Mouse (Mus musculus) gastrocnemius, adult 2 months (tissue): ENCODE data around the gene 4933436I01Rik. TPM values are rescaled to one million over a fixed set of nuclear protein-coding genes. Genes with fewer than 3 reads are reported as not detected.

Source experiments
- DNase-seq: peaks from one replicate; pipeline ENCODE4 v3.0.0; 2022
- H3K27ac ChIP-seq: fragments of 200-600 bp; 2 replicates; pipeline ENCODE4 v1.8.1; 2022; ENCODE audit warnings: mild to moderate bottlenecking
- H3K4me3 ChIP-seq: fragments of 200-600 bp; 2 replicates; pipeline ENCODE4 v1.8.1; 2022; ENCODE audit warnings: mild to moderate bottlenecking, moderate library complexity
- CTCF ChIP-seq: fragments of 200-600 bp; IDR thresholded peaks from 2 replicates; pipeline ENCODE4 v1.8.1; 2022; ENCODE audit warnings: antibody characterized with exemption, mild to moderate bottlenecking, moderate library complexity
- intact Hi-C: fragments of 180-260 bp; cut with DNase I; formaldehyde crosslinking; loops from one replicate; pipeline ENCODE4 v1.15.1; 2025
- long read RNA-seq, 2 experiments: library from polyadenylated mRNA; stranded (forward); transcript quantifications; one replicate each; pipeline ENCODE4 v2.0.0; 2021
- total RNA-seq, 2 experiments: library from RNA; stranded (reverse); gene quantifications; 2 replicates each; pipeline ENCODE4 v1.2.3; 2021

The 4933436I01Rik gene
- total RNA-seq, result not detected
- long read RNA-seq, experiment 1, result 0 reads
- long read RNA-seq, experiment 2, result 0 reads

DNA sequence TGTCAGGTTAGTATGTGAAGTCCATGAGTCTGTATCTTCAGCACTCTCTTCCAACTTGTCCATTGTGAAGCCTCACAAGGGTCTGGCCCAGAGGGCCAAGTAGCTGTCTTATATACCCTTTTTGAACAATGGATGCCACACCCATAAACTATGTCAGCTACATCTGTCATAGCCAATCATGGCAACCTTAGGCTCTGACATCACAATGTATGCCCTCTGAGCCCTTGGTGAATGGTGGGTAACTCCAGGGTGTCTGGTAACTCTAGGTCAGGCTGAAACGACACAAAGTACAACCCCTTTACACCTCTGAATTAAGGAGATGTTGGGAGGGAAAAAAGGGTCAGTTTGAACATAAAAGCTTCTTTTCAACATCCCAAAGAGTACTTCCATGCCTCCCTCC lies at the start of gene 4933436I01Rik:
Gene 4933436I01Rik (minus strand): TSS at position 101 of the 400 bp plus-strand sequence.
- intact Hi-C loops, result no loop called here
- Histone ChIP-seq H3K4me3 (no peak within 1 kb of the TSS), H3K27ac (no peak within 1 kb of the TSS)
- TF ChIP-seq CTCF, result no peak
- no peak for DNase-seq

DNA sequence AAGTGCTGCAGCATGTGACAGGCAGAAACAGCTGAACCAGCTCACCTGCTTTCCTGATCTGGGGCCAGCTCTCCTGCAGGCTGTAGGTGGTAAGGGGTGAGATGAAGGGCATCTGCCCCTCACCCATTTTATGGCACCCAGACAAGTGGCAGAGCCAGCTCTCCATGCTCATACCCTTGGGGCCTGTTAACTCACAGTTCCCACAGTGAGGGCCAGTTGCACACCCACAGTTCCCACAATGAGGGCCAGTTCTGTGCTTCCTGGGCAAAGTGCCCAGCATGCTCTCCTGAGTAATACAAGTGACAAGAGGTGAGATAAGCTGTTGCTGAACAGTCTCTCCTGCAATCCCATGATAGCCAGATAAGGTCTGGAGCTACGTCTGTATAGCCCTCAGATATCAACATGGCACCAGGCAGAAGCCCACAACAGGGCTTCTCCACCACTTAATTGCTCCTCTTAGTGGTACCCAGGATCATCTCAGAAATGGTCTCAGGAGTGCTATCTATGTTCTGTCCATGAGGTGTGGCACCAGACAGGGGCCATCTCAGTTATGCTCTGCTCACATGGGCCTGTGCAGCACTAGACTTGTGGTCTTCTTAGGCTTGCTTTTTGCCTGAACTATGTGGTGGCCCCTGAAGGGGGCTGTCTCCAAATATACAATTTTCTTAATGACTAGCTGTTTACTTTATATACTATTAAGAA lies 3.7 kb upstream of the 4933436I01Rik start:
- Histone ChIP-seq H3K27ac (no peak overlapping the region), H3K4me3 (no peak overlapping the region)
- intact Hi-C loops, result no loop called here
- no peak for DNase-seq
- TF ChIP-seq CTCF, result no peak

DNA sequence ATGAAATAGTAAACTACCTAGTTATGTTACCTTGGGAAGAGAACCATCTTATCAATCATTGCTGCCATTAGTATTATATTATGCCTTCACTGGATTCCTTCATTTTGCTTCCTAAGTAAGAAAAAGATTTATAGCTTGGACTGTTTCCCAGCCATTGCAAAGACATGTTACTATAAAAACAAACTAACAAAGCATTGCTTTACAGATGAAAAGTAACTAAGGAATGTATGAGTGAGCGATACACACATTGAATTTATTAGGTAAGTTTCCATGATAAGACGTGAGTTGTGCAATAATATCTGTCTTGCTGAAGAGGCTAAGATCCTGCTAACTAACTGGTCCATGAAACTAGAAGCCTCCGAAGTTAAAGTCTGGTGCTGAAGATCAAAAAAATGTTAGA lies 37.8 kb downstream of the 4933436I01Rik start:
- TF ChIP-seq CTCF, result no peak
- intact Hi-C loops, result no loop called here
- no peak overlapping the region for H3K4me3 ChIP-seq
- no peak overlapping the region for H3K27ac ChIP-seq
- DNase-seq, result no peak

Other genes with a start within 250 kb of the 4933436I01Rik start
- not detected for gene Gm1140, start 227.9 kb downstream of the 4933436I01Rik start, total RNA-seq
- gene Gm14692, start 225.8 kb downstream of the 4933436I01Rik start, total RNA-seq, result not detected